37 mouse cellular contexts compared by ENCODE assay signal in the genomic region with DNA sequence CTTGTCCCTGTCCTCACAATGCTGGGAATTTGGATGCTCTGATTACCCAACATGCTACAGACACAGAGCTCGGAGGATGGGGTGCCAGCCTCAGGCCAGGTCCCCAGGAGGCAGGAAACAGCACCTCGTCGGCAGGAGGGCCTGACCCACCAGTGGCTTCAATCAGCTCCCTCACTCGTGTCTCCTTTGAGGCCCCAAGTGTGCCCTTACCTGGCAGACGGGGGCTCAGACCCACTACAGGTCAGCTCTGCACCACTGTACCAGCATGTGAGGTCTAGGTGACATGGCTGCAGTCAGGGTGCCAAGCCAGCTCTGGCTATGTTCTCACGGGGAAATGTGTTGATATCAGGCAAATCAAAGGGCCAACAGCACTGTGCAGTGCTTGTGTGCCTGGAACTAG. TPM values are rescaled to one million over a fixed set of nuclear protein-coding genes. Genes with fewer than 3 reads are reported as not detected.
"Had no signal": no experiment of that assay in that cellular context is flagged by ENCODE, and none has a peak within 500 bp of the region (broad histone marks: within the 10 kb centered on the region; RNA-seq: fewer than 3 reads in every experiment).

No protein-coding gene starts in this region.

- ATAC-seq: hindbrain, embryonic 16.5 days; hindbrain, postnatal 0 days; inflammation-experienced regulatory T-cells, adult 6 months; intestine, embryonic 15.5 days; intestine, embryonic 16.5 days; intestine, postnatal 0 days had no signal

- H3K4me3 ChIP-seq: heart, embryonic 10.5 days; heart, embryonic 12.5 days; heart, embryonic 13.5 days; heart, embryonic 15.5 days; hindbrain, embryonic 10.5 days; hindbrain, embryonic 13.5 days; hindbrain, embryonic 15.5 days; intestine, embryonic 15.5 days; kidney, embryonic 15.5 days; layer of hippocampus, adult 2 months; left cerebral cortex, adult 2 months had no signal

- H3K27ac ChIP-seq: heart, embryonic 10.5 days; heart, embryonic 13.5 days; heart, embryonic 15.5 days; hindbrain, embryonic 10.5 days; hindbrain, embryonic 13.5 days; hindbrain, embryonic 14.5 days; hindbrain, embryonic 15.5 days; hindbrain, postnatal 0 days; intestine, embryonic 15.5 days; kidney, embryonic 15.5 days; kidney, postnatal 0 days; layer of hippocampus, adult 2 months; left cerebral cortex, adult 2 months had no signal

- H3K9me3 ChIP-seq: heart, embryonic 10.5 days; heart, embryonic 12.5 days; heart, embryonic 13.5 days; heart, embryonic 15.5 days; hindbrain, embryonic 10.5 days; hindbrain, embryonic 13.5 days; hindbrain, embryonic 15.5 days; intestine, embryonic 15.5 days; kidney, embryonic 15.5 days had no signal

- H3K27me3 ChIP-seq: hindbrain, embryonic 13.5 days; hindbrain, embryonic 15.5 days; intestine, embryonic 15.5 days had no signal

- H3K9ac ChIP-seq: heart, embryonic 12.5 days; heart, embryonic 13.5 days; heart, embryonic 15.5 days; hindbrain, embryonic 13.5 days; hindbrain, embryonic 14.5 days; hindbrain, embryonic 15.5 days; intestine, embryonic 15.5 days; kidney, embryonic 15.5 days had no signal

- DNase-seq: heart, postnatal 10 days; heart, postnatal 14 days; heart, postnatal 36 days; kidney, adult 11 months; kidney, adult 18-20 months; kidney, adult 2 months; kidney, adult 8-10 months; kidney, adult 9 months; kidney, postnatal 10 days; kidney, postnatal 14 days; kidney, postnatal 25 days; kidney, postnatal 36 days; kidney, postnatal 4 days; layer of hippocampus, adult 9-11 months; layer of hippocampus, postnatal 36 days had no signal

- H3K4me2 ChIP-seq: heart, embryonic 11.5 days; heart, embryonic 12.5 days; heart, embryonic 13.5 days; heart, embryonic 15.5 days; hindbrain, embryonic 13.5 days; hindbrain, embryonic 14.5 days; hindbrain, embryonic 15.5 days; intestine, embryonic 15.5 days; kidney, embryonic 15.5 days had no signal

RNA-seq across cellular contexts. Expression of gene Ip6k3, which starts 23.6 kb away (rescaled TPM):
- total RNA-seq: hematopoietic stem cell, adult 5-6 weeks; hindbrain, postnatal 0 days; layer of hippocampus, postnatal 10 days had no signal
- polyA plus RNA-seq: inflammation-experienced regulatory T-cells, adult 6 months; intestine, embryonic 14.5 days; intestine, postnatal 0 days had no signal
